Mouse (Mus musculus) bone marrow, adult 2 months (tissue): ENCODE measurements around the gene Ntng1.

Source experiments
- CTCF ChIP-seq: fragments of 200-500 bp; IDR thresholded peaks from 2 replicates; pipeline ENCODE4 v1.5.1; 2011; ENCODE audit warnings: low read length, control low read depth; ENCODE audit not compliant: control insufficient read depth, insufficient read depth
- POLR2A ChIP-seq: fragments of 200-500 bp; IDR thresholded peaks from 2 replicates; pipeline ENCODE4 v1.6.1; 2011; ENCODE audit warnings: low read depth, mild to moderate bottlenecking, control low read depth, low read length, borderline replicate concordance; ENCODE audit not compliant: control insufficient read depth

- TF ChIP-seq POLR2A: no peak
- no peak for TF ChIP-seq CTCF
Observed at GRCm38 (mm10) chr3:109804145-109804544, 339.7 kb downstream of the Ntng1 start.
